Mouse (Mus musculus): ENCODE results near the gene Gucy2f.
"Not testable (repeated sequence)": the region's sequence is repeated elsewhere in the genome, so short reads cannot be mapped to it uniquely, and the experiment has no call there.

DNA sequence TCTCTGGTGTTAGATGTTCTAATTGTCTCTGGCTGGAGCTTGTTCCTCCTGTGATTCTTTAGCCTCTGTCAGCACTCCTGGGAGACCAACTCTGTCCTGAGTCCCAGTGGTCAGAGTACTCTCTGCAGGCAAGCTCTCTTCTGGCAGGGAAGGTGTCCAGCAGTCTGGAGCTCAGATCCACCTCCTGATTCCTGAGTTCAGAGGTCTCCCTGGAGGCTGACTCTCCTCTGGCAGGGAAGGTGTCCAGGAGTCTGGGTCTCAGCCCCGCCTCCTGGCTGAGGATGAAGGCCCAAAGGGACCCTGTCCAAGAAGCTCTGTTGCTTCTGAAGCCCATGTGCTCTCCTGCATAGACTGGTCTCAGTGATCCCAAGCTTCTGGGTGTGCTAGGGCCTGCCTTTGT is 39.4 kb upstream of the Gucy2f start:
- TF ChIP-seq CTCF (IDR thresholded peaks at IDR 0.05; ENCODE audit: insufficient read depth, low read length); POLR2A (IDR thresholded peaks at IDR 0.05; ENCODE audit: borderline replicate concordance, extremely low read depth, low read depth, low read length): not testable (repeated sequence)

All from lung, adult 2 months (tissue).